Mouse (Mus musculus): Measurements from ENCODE around the gene Asic5.

- no peak for TF ChIP-seq CTCF (IDR thresholded peaks at IDR 0.05; ENCODE audit: low read depth, low read length)
- no peak for TF ChIP-seq GATA1 (IDR thresholded peaks at IDR 0.05; ENCODE audit: borderline replicate concordance, low read length)
- TF ChIP-seq GATA2 (IDR thresholded peaks at IDR 0.05; ENCODE audit: borderline replicate concordance, low read depth, low read length), result no peak
- TF ChIP-seq TAL1 (conservative IDR thresholded peaks at IDR 0.05; ENCODE audit: low read depth, low read length), result no peak
Observed at GRCm38 (mm10) chr3:81985100-81985499, 3.0 kb downstream of the Asic5 start.
